Mouse (Mus musculus) forebrain, embryonic 10.5 days (tissue): ENCODE measurements around the gene Alg5. TPM values are rescaled to one million over a fixed set of nuclear protein-coding genes. Genes with fewer than 3 reads are reported as not detected.

ENCODE experiments used
- DNase-seq: peaks from one replicate; pipeline ENCODE4 v3.0.0-alpha.2; 2017; ENCODE audit warnings: low spot score; ENCODE audit errors: extremely low spot score
- H3K27ac ChIP-seq: fragments of 300-500 bp; sonication (generic); 2 replicates; pipeline ENCODE4 v1.5.1; 2016; ENCODE audit warnings: mild to moderate bottlenecking
- H3K27me3 ChIP-seq: fragments of 300-500 bp; sonication (generic); 2 replicates; pipeline ENCODE4 v1.6.1; 2016; ENCODE audit warnings: mild to moderate bottlenecking; ENCODE audit not compliant: poor library complexity, severe bottlenecking
- H3K36me3 ChIP-seq: fragments of 300-500 bp; sonication (generic); replicated peaks from 2 replicates; pipeline ENCODE4 v1.6.1; 2016; ENCODE audit warnings: mild to moderate bottlenecking, moderate library complexity
- H3K4me1 ChIP-seq: fragments of 300-500 bp; sonication (generic); 2 replicates; pipeline ENCODE4 v1.6.1; 2016
- H3K4me3 ChIP-seq: fragments of 300-500 bp; sonication (generic); 2 replicates; pipeline ENCODE4 v1.5.1; 2016; ENCODE audit warnings: mild to moderate bottlenecking, moderate library complexity
- H3K9me3 ChIP-seq: fragments of 300-500 bp; sonication (generic); 2 replicates; pipeline ENCODE4 v1.6.1; 2016; ENCODE audit warnings: mild to moderate bottlenecking, moderate library complexity
- WGBS: fragments of 180-500 bp; shearing (Covaris S2); methylation state at CpG from one replicate; pipeline ENCODE4 v1.1.7; 2016; 5-methylcytosine and 5-hydroxymethylcytosine counted together
- polyA plus RNA-seq: library from polyadenylated mRNA; unstranded; fragments of >200 nt; fragmentation: Nextera tagmentation; extraction: Ambion mirVana; gene quantifications from 2 replicates; pipeline ENCODE4 v1.2.1, GENCODE M21; 2016

Alg5 gene
- polyA plus RNA-seq, 1 experiment from 2014 or later = 42.6 TPM

- no peak overlapping the region for H3K4me3 ChIP-seq
- peaks cover 6% of the 10 kb centered on the region; the same call in 1 of the 2 replicates for H3K9me3 ChIP-seq
- H3K36me3 ChIP-seq = no peaks in the 10 kb centered on the region
- DNase-seq = no peak
- 86% methylated on average over 6 of the region's 6 CpGs for WGBS
- no peak overlapping the region for H3K27ac ChIP-seq
- H3K4me1 ChIP-seq = no peaks in the 10 kb centered on the region
- no peaks in the 10 kb centered on the region for H3K27me3 ChIP-seq
Observed at GRCm38 (mm10) chr3:54773613-54774012, 38.3 kb downstream of the Alg5 start.

GRCm38 (mm10) chr3:54775989-54776631, 40.8 kb downstream of the Alg5 start:
- no peak overlapping the region for H3K27ac ChIP-seq
- no peaks in the 10 kb centered on the region for H3K4me1 ChIP-seq
- H3K9me3 ChIP-seq = peaks cover 6% of the 10 kb centered on the region; the same call in 1 of the 2 replicates
- no peak overlapping the region for H3K4me3 ChIP-seq
- H3K36me3 ChIP-seq = no peaks in the 10 kb centered on the region
- no peak for DNase-seq
- no peaks in the 10 kb centered on the region for H3K27me3 ChIP-seq
- 62% methylated on average over 7 of the region's 7 CpGs for WGBS

- Histone ChIP-seq H3K27ac (no peak overlapping the region), H3K4me3 (no peak overlapping the region), H3K27me3 (no peaks in the 10 kb centered on the region), H3K36me3 (no peaks in the 10 kb centered on the region), H3K4me1 (peaks cover 5% of the 10 kb centered on the region; the same call in 1 of the 2 replicates), H3K9me3 (peaks cover 5% of the 10 kb centered on the region)
- 61% methylated on average over 2 of the region's 2 CpGs for WGBS
- DNase-seq = no peak
Observed at GRCm38 (mm10) chr3:54790601-54791000, 55.3 kb downstream of the Alg5 start.

- DNase-seq = no peak
Observed at GRCm38 (mm10) chr3:54791822-54792677, 56.7 kb downstream of the Alg5 start.

GRCm38 (mm10) chr3:54793762-54794161, 58.4 kb downstream of the Alg5 start:
- Histone ChIP-seq H3K9me3 (peaks cover 5% of the 10 kb centered on the region), H3K36me3 (no peaks in the 10 kb centered on the region), H3K27ac (no peak overlapping the region), H3K4me3 (no peak overlapping the region), H3K4me1 (peaks cover 8% of the 10 kb centered on the region), H3K27me3 (no peaks in the 10 kb centered on the region; the same call in 1 of the 2 replicates)
- DNase-seq = no peak
- WGBS = 88% methylated on average over 6 of the region's 6 CpGs

More at GRCm38 (mm10) chr3:54791822-54792677, 56.7 kb downstream of the Alg5 start:
- H3K27ac ChIP-seq = no peak overlapping the region
- peaks cover 5% of the 10 kb centered on the region; the same call in 1 of the 2 replicates for H3K4me1 ChIP-seq
- peaks cover 5% of the 10 kb centered on the region for H3K9me3 ChIP-seq
- WGBS = 82% methylated on average over 10 of the region's 10 CpGs
- H3K27me3 ChIP-seq = no peaks in the 10 kb centered on the region
- H3K4me3 ChIP-seq = no peak overlapping the region
- no peaks in the 10 kb centered on the region for H3K36me3 ChIP-seq

- DNase-seq = no peak
- peaks cover 8% of the 10 kb centered on the region for H3K4me1 ChIP-seq
- H3K27ac ChIP-seq = no peak overlapping the region
- H3K27me3 ChIP-seq = no peaks in the 10 kb centered on the region; the same call in 1 of the 2 replicates
- H3K4me3 ChIP-seq = no peak overlapping the region
- peaks cover 5% of the 10 kb centered on the region for H3K9me3 ChIP-seq
- H3K36me3 ChIP-seq = no peaks in the 10 kb centered on the region
- WGBS = 90% methylated on average over 5 of the region's 5 CpGs
Observed at GRCm38 (mm10) chr3:54795379-54795778, 60.0 kb downstream of the Alg5 start.

GRCm38 (mm10) chr3:54795806-54796205, 60.5 kb downstream of the Alg5 start:
- Histone ChIP-seq H3K4me3 (no peak overlapping the region), H3K27ac (no peak overlapping the region), H3K4me1 (peaks cover 8% of the 10 kb centered on the region), H3K9me3 (peaks cover 5% of the 10 kb centered on the region), H3K36me3 (no peaks in the 10 kb centered on the region), H3K27me3 (no peaks in the 10 kb centered on the region; the same call in 1 of the 2 replicates)
- no peak for DNase-seq
- WGBS = 94% methylated on average over 1 of the region's 1 CpGs

GRCm38 (mm10) chr3:54797211-54797610, 61.9 kb downstream of the Alg5 start:
- Histone ChIP-seq H3K27ac (no peak overlapping the region), H3K9me3 (peaks cover 5% of the 10 kb centered on the region), H3K27me3 (no peaks in the 10 kb centered on the region; the same call in 1 of the 2 replicates), H3K4me1 (peaks cover 7% of the 10 kb centered on the region), H3K36me3 (no peaks in the 10 kb centered on the region), H3K4me3 (no peak overlapping the region)
- WGBS = 40% methylated on average over 16 of the region's 16 CpGs
- no peak for DNase-seq

Other genes starting within 250 kb of the Alg5 start
- 101 and 105 TPM in 2 replicates for gene Supt20, start 42.7 kb upstream of the Alg5 start, polyA plus RNA-seq
- gene Gm21958, start 21.2 kb upstream of the Alg5 start, polyA plus RNA-seq = 0.47 TPM in 1 of 2 replicates, not detected in the other
- gene Exosc8, start 146 bp upstream of the Alg5 start, polyA plus RNA-seq = 196 and 206 TPM in 2 replicates
- 0.09 TPM in 2 replicates for gene Smad9, start 20.0 kb downstream of the Alg5 start, polyA plus RNA-seq
- 35.9 and 38.9 TPM in 2 replicates for gene Rfxap, start 72.3 kb downstream of the Alg5 start, polyA plus RNA-seq
- gene Sertm1, start 180.3 kb downstream of the Alg5 start, polyA plus RNA-seq = 0.14 and 0.16 TPM in 2 replicates